Mouse (Mus musculus): ENCODE data around the gene Hivep3. TPM values are rescaled to one million over a fixed set of nuclear protein-coding genes. Genes with fewer than 3 reads are reported as not detected.

Gene Hivep3
- total and polyA plus RNA-seq, 3 experiments: 5.1 to 8.2 (median 6.0) TPM

DNA sequence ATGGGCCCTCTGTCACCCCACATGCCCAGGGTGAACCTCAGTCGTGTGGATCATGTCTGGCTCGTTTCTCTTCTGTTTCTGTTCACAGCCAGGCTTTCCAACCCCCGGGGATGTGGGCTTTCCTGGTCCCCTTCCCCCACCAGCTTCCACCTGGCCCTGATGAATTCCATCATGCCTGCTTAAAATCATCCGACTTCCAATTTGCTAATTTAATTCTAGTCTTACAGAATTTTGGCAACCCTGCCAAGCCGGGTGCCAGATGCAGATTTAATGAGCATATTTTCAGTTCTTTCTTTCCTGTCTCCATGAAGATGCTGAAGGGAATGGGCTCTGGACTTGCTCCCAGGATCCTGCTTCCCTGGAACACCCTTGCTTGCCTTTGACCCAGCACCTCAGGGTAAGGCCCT lies 311.6 kb downstream of the Hivep3 start:
- TF ChIP-seq EP300 (IDR thresholded peaks at IDR 0.05; ENCODE audit: insufficient read depth, low read depth, low read length) (no peak), CTCF (IDR thresholded peaks at IDR 0.05) (no peak), POLR2A (IDR thresholded peaks at IDR 0.05; ENCODE audit: insufficient read depth, low read depth, low read length) (no peak)
- no peak for DNase-seq
- WGBS: 56% methylated on average over 5 of the region's 5 CpGs
- Histone ChIP-seq H3K4me1 (ENCODE audit: control insufficient read depth, insufficient read depth, low read length) (peaks cover 3% of the 10 kb centered on the region), H3K9ac (ENCODE audit: low read depth, low read length) (no peak overlapping the region), H3K27me3 (ENCODE audit: control insufficient read depth, insufficient read depth, low read length) (no peaks in the 10 kb centered on the region), H3K27ac (no peak overlapping the region), H3K79me2 (replicated peaks; ENCODE audit: control insufficient read depth, insufficient read depth, low read length) (no peaks in the 10 kb centered on the region), H3K36me3 (ENCODE audit: control insufficient read depth, insufficient read depth, low read length) (no peaks in the 10 kb centered on the region), H3K4me3 (no peak overlapping the region)
- intact Hi-C loops (cut with DNase I): no loop called here

DNA sequence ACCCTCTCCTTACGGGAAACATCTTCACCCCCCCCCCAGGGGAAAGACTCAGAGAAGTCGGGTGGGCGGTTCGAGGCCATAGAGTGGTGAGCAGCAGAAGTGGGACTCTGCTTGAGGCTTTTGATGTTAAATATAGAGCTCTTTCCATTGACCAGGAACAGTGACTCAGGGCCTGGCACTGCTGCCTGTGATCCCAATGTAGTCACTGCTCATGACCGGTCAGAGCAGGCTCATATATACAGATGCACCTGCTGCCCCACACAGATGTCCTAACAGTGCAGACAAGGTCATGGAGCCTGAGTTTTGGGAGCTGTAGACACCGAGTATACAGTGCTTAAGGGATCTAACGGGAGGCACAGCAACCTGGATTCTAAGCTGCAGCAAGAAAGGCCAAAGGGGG lies 312.3 kb downstream of the Hivep3 start:
- no peaks in the 10 kb centered on the region for H3K27me3 ChIP-seq (ENCODE audit: control insufficient read depth, insufficient read depth, low read length)
- H3K4me1 ChIP-seq (ENCODE audit: control insufficient read depth, insufficient read depth, low read length): peaks cover 3% of the 10 kb centered on the region
- H3K4me3 ChIP-seq: no peak overlapping the region
- no peak overlapping the region for H3K9ac ChIP-seq (ENCODE audit: low read depth, low read length)
- DNase-seq: no peak
- no peaks in the 10 kb centered on the region for H3K79me2 ChIP-seq (replicated peaks; ENCODE audit: control insufficient read depth, insufficient read depth, low read length)
- no peaks in the 10 kb centered on the region for H3K36me3 ChIP-seq (ENCODE audit: control insufficient read depth, insufficient read depth, low read length)
- no peak for TF ChIP-seq CTCF (IDR thresholded peaks at IDR 0.05)
- no peak for TF ChIP-seq EP300 (IDR thresholded peaks at IDR 0.05; ENCODE audit: insufficient read depth, low read depth, low read length)
- TF ChIP-seq POLR2A (IDR thresholded peaks at IDR 0.05; ENCODE audit: insufficient read depth, low read depth, low read length): no peak
- WGBS: 60% methylated on average over 7 of the region's 7 CpGs
- no peak overlapping the region for H3K27ac ChIP-seq
- intact Hi-C loops (cut with DNase I): no loop called here

DNA sequence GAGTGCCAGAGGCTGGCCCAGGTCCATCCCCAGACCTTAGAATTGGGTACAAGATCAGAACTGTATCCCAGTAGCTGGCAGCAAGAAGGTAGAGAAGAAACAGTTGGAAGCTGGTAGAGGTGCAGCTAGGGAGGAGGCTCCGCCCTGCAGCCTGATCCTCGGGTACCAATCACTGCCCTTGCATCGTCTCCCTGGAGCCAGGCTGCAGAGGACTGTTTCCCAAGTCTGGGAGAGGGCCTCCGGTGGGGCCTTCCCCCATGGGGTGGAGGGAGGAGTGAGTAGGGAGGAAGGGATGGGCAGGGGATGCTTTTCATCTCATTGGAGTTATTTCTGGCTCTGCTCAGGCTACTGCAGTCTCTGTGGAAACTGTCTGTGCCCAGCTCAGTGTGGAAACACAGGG lies 313.5 kb downstream of the Hivep3 start:
- TF ChIP-seq CTCF (IDR thresholded peaks at IDR 0.05): no peak
- no peak for TF ChIP-seq EP300 (IDR thresholded peaks at IDR 0.05; ENCODE audit: insufficient read depth, low read depth, low read length)
- TF ChIP-seq POLR2A (IDR thresholded peaks at IDR 0.05; ENCODE audit: insufficient read depth, low read depth, low read length): no peak
- H3K27ac ChIP-seq: no peak overlapping the region

DNA sequence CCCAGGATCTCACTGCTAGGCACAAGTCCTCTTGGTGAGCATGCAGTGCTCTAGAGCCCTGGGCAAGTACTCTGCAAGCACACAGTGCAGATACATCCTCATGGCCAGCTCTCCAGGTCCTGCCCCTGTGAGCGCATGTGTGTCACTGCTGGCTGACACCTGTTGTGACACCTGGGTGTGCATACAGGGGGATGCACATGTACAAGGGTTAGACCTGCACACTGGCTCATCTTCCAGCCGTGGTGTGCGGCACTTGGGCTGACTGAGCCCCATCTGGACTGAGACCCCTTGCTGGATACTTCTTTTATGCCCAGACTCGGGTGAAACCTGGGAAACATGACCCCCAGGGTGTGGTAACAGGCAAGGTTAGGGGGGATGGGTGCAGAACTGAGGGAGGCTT lies 314.7 kb downstream of the Hivep3 start:
- Histone ChIP-seq H3K9ac (ENCODE audit: low read depth, low read length) (no peak overlapping the region), H3K36me3 (ENCODE audit: control insufficient read depth, insufficient read depth, low read length) (no peaks in the 10 kb centered on the region), H3K79me2 (replicated peaks; ENCODE audit: control insufficient read depth, insufficient read depth, low read length) (no peaks in the 10 kb centered on the region), H3K27me3 (ENCODE audit: control insufficient read depth, insufficient read depth, low read length) (no peaks in the 10 kb centered on the region), H3K4me3 (no peak overlapping the region), H3K4me1 (ENCODE audit: control insufficient read depth, insufficient read depth, low read length) (peaks cover 4% of the 10 kb centered on the region), H3K27ac (no peak overlapping the region)
- DNase-seq: no peak
- whole genome bisulfite sequencing: 93% methylated on average over 4 of the region's 4 CpGs
- intact Hi-C loops (cut with DNase I): no loop called here
- TF ChIP-seq EP300 (IDR thresholded peaks at IDR 0.05; ENCODE audit: insufficient read depth, low read depth, low read length) (no peak), POLR2A (IDR thresholded peaks at IDR 0.05; ENCODE audit: insufficient read depth, low read depth, low read length) (no peak), CTCF (IDR thresholded peaks at IDR 0.05) (no peak)

More for the DNA sequence above, 313.5 kb downstream of the Hivep3 start:
- H3K9ac ChIP-seq (ENCODE audit: low read depth, low read length): no peak overlapping the region
- H3K79me2 ChIP-seq (replicated peaks; ENCODE audit: control insufficient read depth, insufficient read depth, low read length): no peaks in the 10 kb centered on the region
- no peaks in the 10 kb centered on the region for H3K27me3 ChIP-seq (ENCODE audit: control insufficient read depth, insufficient read depth, low read length)
- no peaks in the 10 kb centered on the region for H3K36me3 ChIP-seq (ENCODE audit: control insufficient read depth, insufficient read depth, low read length)
- 59% methylated on average over 4 of the region's 4 CpGs for WGBS
- intact Hi-C loops (cut with DNase I): no loop called here
- H3K4me3 ChIP-seq: no peak overlapping the region
- DNase-seq: no peak
- H3K4me1 ChIP-seq (ENCODE audit: control insufficient read depth, insufficient read depth, low read length): peaks cover 3% of the 10 kb centered on the region

DNA sequence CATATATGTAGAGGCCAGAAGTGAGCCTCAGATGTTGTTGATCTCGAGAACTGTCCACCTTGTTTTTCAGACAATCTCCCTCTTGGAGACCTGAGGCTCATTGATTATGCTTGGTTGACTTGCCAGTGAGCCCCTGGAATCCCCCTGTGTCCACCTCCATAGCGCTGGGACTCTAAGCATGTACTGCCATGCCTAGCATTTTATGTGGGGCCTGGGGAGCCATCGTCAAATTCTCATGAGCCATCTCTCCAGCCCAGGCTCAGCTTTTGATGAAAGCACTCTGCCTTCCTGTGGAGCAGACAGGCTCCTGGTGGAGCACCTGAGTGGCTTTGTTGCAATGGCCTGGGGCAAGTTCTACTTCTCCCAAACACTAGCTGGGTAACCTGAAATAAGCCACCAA lies 316.3 kb downstream of the Hivep3 start:
- no peaks in the 10 kb centered on the region for H3K27me3 ChIP-seq (ENCODE audit: control insufficient read depth, insufficient read depth, low read length)
- no peak overlapping the region for H3K27ac ChIP-seq
- no peaks in the 10 kb centered on the region for H3K79me2 ChIP-seq (replicated peaks; ENCODE audit: control insufficient read depth, insufficient read depth, low read length)
- H3K9ac ChIP-seq (ENCODE audit: low read depth, low read length): no peak overlapping the region
- H3K36me3 ChIP-seq (ENCODE audit: control insufficient read depth, insufficient read depth, low read length): no peaks in the 10 kb centered on the region
- H3K4me3 ChIP-seq: no peak overlapping the region
- intact Hi-C loops (cut with DNase I): no loop called here
- DNase-seq: no peak
- 93% methylated on average over 3 of the region's 3 CpGs for WGBS
- TF ChIP-seq CTCF (IDR thresholded peaks at IDR 0.05) (no peak), POLR2A (IDR thresholded peaks at IDR 0.05; ENCODE audit: insufficient read depth, low read depth, low read length) (no peak), EP300 (IDR thresholded peaks at IDR 0.05; ENCODE audit: insufficient read depth, low read depth, low read length) (no peak)
- peaks cover 6% of the 10 kb centered on the region for H3K4me1 ChIP-seq (ENCODE audit: control insufficient read depth, insufficient read depth, low read length)

DNA sequence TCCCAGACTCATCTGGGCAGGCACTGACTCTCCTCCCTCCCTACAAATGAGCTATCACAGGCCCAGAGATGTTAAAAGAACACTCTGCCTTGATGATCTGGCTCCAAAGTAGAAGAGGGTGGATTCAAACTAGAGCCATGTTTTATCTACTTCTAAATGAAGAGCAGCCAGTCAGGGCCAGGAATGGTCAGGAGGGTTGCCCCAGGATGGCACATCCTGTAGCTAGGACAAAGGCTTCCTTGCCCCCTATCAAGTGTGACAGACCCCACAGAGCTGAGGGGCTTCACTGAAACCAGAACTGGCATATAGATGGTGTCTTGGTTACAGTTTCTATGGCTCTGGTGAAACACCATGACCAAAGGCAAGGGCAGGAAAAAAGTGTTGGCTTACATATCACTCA lies 318.9 kb downstream of the Hivep3 start:
- DNase-seq: no peak
- no peaks in the 10 kb centered on the region for H3K36me3 ChIP-seq (ENCODE audit: control insufficient read depth, insufficient read depth, low read length)
- no peak for TF ChIP-seq CTCF (IDR thresholded peaks at IDR 0.05)
- TF ChIP-seq EP300 (IDR thresholded peaks at IDR 0.05; ENCODE audit: insufficient read depth, low read depth, low read length): no peak
- no peak for TF ChIP-seq POLR2A (IDR thresholded peaks at IDR 0.05; ENCODE audit: insufficient read depth, low read depth, low read length)
- peaks cover 2% of the 10 kb centered on the region for H3K4me1 ChIP-seq (ENCODE audit: control insufficient read depth, insufficient read depth, low read length)
- intact Hi-C loops (cut with DNase I): no loop called here
- H3K27ac ChIP-seq: no peak overlapping the region
- no peaks in the 10 kb centered on the region for H3K27me3 ChIP-seq (ENCODE audit: control insufficient read depth, insufficient read depth, low read length)
- H3K4me3 ChIP-seq: no peak overlapping the region
- H3K79me2 ChIP-seq (replicated peaks; ENCODE audit: control insufficient read depth, insufficient read depth, low read length): no peaks in the 10 kb centered on the region
- no peak overlapping the region for H3K9ac ChIP-seq (ENCODE audit: low read depth, low read length)
